Mouse (Mus musculus) naive thymus-derived CD4-positive, alpha-beta T cell, adult 5 months (primary cell): ENCODE results near the gene Fbxo7. TPM values are rescaled to one million over a fixed set of nuclear protein-coding genes. Genes with fewer than 3 reads are reported as not detected.

Experiments
- polyA plus RNA-seq: library from polyadenylated mRNA; unstranded; fragments of 100-300 nt; shearing (Covaris generic); gene quantifications from one replicate; pipeline ENCODE4 v1.2.1, GENCODE M21; 2017

Gene Fbxo7
- polyA plus RNA-seq, result 66.9 TPM

GRCm38 (mm10) chr10:86021749-86022473, at the start of gene Fbxo7:
TSS of gene Fbxo7 (plus strand) at chr10:86021972.

DNA sequence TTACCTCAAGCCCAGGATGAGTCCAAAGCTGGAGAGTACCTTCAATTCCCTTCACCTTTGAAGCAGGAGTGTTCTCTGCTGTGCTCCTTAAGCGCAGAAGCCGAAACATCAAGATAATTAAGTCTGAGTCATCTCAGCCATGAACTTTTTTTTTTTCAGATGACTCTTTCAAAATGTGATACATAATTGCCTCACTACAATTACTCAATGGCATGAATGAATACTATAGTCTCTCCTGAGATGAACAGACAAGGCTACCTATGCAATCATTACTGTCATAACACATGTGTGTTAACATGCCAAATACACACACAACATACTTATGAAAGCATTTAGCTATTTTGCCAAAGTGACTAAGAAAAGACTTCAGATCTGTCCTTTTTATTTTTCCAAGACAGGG, 10.0 kb upstream of the Fbxo7 start, which contains the start of gene Bpifc:
Bpifc (minus strand) TSS at position 115 of the 400 bp plus-strand sequence.

Other genes with a start within 250 kb of the Fbxo7 start
- gene Pwp1, start 192.5 kb upstream of the Fbxo7 start, polyA plus RNA-seq, result 53.8 TPM
- gene Prdm4, start 104.8 kb upstream of the Fbxo7 start, polyA plus RNA-seq, result 31.4 TPM
- gene Ascl4, start 94.3 kb upstream of the Fbxo7 start, polyA plus RNA-seq, result 0.17 TPM
- gene Rtcb, start 64.1 kb upstream of the Fbxo7 start, polyA plus RNA-seq, result 98.1 TPM
- not detected for gene Bpifc, start 10.1 kb upstream of the Fbxo7 start, polyA plus RNA-seq